Mouse (Mus musculus) limb, embryonic 14.5 days (tissue): ENCODE results near the gene Gm10061. TPM values are rescaled to one million over a fixed set of nuclear protein-coding genes. Genes with fewer than 3 reads are reported as not detected.
"Not testable (repeated sequence)": the region's sequence is repeated elsewhere in the genome, so short reads cannot be mapped to it uniquely, and the experiment has no call there.

Source experiments
- ATAC-seq: fragments of 200-750 bp; cut with Nextera tagmentation; 2 replicates; pipeline ENCODE4 v1.8.0; 2017; ENCODE audit warnings: low read depth, moderate number of reproducible peaks, moderate TSS enrichment; ENCODE audit not compliant: low FRiP score
- DNase-seq: peaks from one replicate; pipeline ENCODE4 v3.0.0-alpha.2; 2015; ENCODE audit warnings: low spot score
- H3K27ac ChIP-seq: fragments of 300-500 bp; sonication (generic); replicated peaks from 2 replicates; pipeline ENCODE4 v1.5.1; 2014; ENCODE audit warnings: low read depth, mild to moderate bottlenecking, low read length, moderate library complexity, mixed read lengths
- H3K27me3 ChIP-seq: fragments of 300-500 bp; sonication (generic); 2 replicates; pipeline ENCODE4 v1.6.1; 2014; ENCODE audit warnings: low read length, mixed read lengths; ENCODE audit not compliant: control insufficient read depth, insufficient read depth
- H3K36me3 ChIP-seq: fragments of 300-500 bp; sonication (generic); 2 replicates; pipeline ENCODE4 v1.6.1; 2014; ENCODE audit warnings: mild to moderate bottlenecking, low read length, moderate library complexity, mixed read lengths; ENCODE audit not compliant: control insufficient read depth, insufficient read depth
- H3K4me1 ChIP-seq: fragments of 300-500 bp; sonication (generic); 2 replicates; pipeline ENCODE4 v1.6.1; 2014; ENCODE audit warnings: antibody characterized with exemption, low read length, mixed read lengths; ENCODE audit not compliant: control insufficient read depth, insufficient read depth
- H3K4me2 ChIP-seq: fragments of 300-500 bp; sonication (generic); replicated peaks from 2 replicates; pipeline ENCODE4 v1.6.1; 2014; ENCODE audit warnings: low read depth, mild to moderate bottlenecking, low read length, moderate library complexity; ENCODE audit not compliant: severe bottlenecking
- H3K4me3 ChIP-seq: fragments of 300-500 bp; sonication (generic); replicated peaks from 2 replicates; pipeline ENCODE4 v1.5.1; 2014; ENCODE audit warnings: low read length
- H3K9ac ChIP-seq: fragments of 300-500 bp; sonication (generic); 2 replicates; pipeline ENCODE4 v1.6.1; 2014; ENCODE audit warnings: mild to moderate bottlenecking, low read depth, low read length, moderate library complexity; ENCODE audit not compliant: severe bottlenecking
- H3K9me3 ChIP-seq: fragments of 300-500 bp; sonication (generic); 2 replicates; pipeline ENCODE4 v1.6.1; 2016; ENCODE audit warnings: low read length; ENCODE audit not compliant: control insufficient read depth
- POLR2A ChIP-seq: fragments of 200-500 bp; IDR thresholded peaks from 2 replicates; pipeline ENCODE4 v1.8.0; 2012; ENCODE audit warnings: inconsistent platforms, mild to moderate bottlenecking, moderate library complexity, borderline replicate concordance; ENCODE audit not compliant: insufficient read depth, insufficient read length; ENCODE audit errors: extremely low read depth
- WGBS: fragments of 180-500 bp; shearing (Covaris S2); extraction: QIAGEN DNeasy Blood & Tissue Kit; methylation state at CpG from one replicate; pipeline ENCODE4 v1.1.7; 2014; 5-methylcytosine and 5-hydroxymethylcytosine counted together
- polyA plus RNA-seq, 2 experiments: library from polyadenylated mRNA; depleted of rRNA in 1 of 2; stranded (reverse) in 1 of 2; unstranded in 1 of 2; fragments of >200 nt; fragmentation: Nextera tagmentation in 1 of 2; extraction: Ambion mirVana in 1 of 2; gene quantifications; 2 replicates each; pipeline versions ENCODE4 v1.2.1 to v1.2.3; 2012 to 2014

Gene Gm10061
- not detected in 2 replicates for polyA plus RNA-seq (2012; rRNA removed)
- polyA plus RNA-seq (2014; fragmentation: Nextera tagmentation; extraction: Ambion mirVana): not detected in 2 replicates

DNA sequence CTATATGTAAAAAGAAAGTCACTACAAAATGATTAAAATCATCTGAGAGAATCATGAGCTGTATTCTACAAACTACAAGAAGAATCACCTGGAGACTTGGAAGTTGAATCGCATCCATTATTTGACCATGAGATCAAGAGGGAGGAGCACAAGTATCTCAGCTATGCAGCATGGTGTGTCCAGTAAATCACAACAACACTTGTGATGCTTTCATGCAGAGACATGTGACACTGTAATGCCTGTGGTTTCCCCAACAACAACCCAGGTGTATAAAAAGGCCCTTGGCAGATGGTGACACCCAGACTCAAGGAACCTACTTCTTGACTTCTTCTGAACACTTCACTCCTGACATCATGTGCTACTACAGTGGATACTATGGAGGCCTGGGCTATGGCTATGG is at the start of gene Gm10061:
Gene Gm10061, plus strand, starts transcription at position 301 of the 400 bp plus-strand sequence.
- 100% methylated on average over 1 of the region's 1 CpGs for WGBS
- no peak within 1 kb of the TSS for H3K9ac ChIP-seq
- H3K4me1 ChIP-seq: no peaks in the 10 kb centered on the region
- no peaks in the 10 kb centered on the region for H3K9me3 ChIP-seq
- TF ChIP-seq POLR2A: no peak
- H3K36me3 ChIP-seq: no peaks in the 10 kb centered on the region
- ATAC-seq (no peak), DNase-seq (no peak)
- H3K4me3 ChIP-seq: no peak within 1 kb of the TSS
- no peak within 1 kb of the TSS for H3K27ac ChIP-seq
- H3K27me3 ChIP-seq: no peaks in the 10 kb centered on the region
- no peak within 1 kb of the TSS for H3K4me2 ChIP-seq

DNA sequence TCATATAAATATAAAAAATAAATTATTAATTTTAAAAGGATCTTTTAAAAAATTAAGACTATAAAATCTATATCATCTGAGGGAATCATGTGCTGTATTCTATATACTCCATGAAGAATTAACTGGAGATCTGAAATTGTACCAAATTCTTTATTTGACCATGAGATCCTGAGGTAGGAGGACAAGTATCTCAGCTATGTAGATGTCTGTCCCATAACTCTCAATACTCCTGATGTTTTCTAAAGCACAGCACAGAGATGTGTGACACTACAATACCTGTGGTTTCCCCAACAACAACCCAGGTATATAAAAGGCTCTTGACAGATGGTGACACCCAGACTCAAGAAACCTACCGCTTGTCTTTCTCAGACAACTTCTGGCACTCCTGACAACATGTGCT is 10.3 kb upstream of the Gm10061 start, which contains the start of gene Gm6358:
Gene Gm6358, plus strand, starts transcription at position 301 of the 400 bp plus-strand sequence.
- Histone ChIP-seq H3K9me3 (no peaks in the 10 kb centered on the region), H3K9ac (no peak within 1 kb of the TSS), H3K27ac (no peak within 1 kb of the TSS), H3K4me2 (no peak within 1 kb of the TSS), H3K27me3 (no peaks in the 10 kb centered on the region), H3K4me1 (no peaks in the 10 kb centered on the region), H3K4me3 (no peak within 1 kb of the TSS), H3K36me3 (no peaks in the 10 kb centered on the region)
- no peak for DNase-seq
- no peak for ATAC-seq
- no peak for TF ChIP-seq POLR2A
- 100% methylated on average over 1 of the region's 1 CpGs for WGBS

DNA sequence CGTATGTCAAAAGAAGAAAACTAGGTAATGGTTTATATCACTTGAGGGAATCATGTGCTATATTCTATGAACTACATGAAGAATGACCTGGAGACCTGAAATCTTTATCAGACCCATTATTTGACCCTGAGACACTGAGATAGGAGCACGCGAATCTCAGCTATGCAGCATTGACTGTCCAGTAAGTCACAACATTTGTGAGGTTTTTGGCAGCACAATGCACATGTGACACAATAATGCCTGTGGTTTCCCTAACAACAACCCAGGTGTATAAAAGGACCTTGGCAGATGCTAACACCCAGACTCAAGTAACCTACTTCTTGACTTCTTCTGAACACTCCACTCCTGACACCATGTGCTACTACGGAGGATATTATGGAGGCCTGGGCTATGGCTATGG is 6.8 kb downstream of the Gm10061 start, which contains the start of gene Gm9789:
Gene Gm9789, plus strand, starts transcription at position 301 of the 400 bp plus-strand sequence.
- no peaks in the 10 kb centered on the region for H3K9me3 ChIP-seq
- no peak within 1 kb of the TSS for H3K27ac ChIP-seq
- H3K4me3 ChIP-seq: no peak within 1 kb of the TSS
- no peaks in the 10 kb centered on the region for H3K36me3 ChIP-seq
- H3K9ac ChIP-seq: no peak within 1 kb of the TSS
- no peak within 1 kb of the TSS for H3K4me2 ChIP-seq
- H3K27me3 ChIP-seq: no peaks in the 10 kb centered on the region
- no peak for DNase-seq
- no peak for ATAC-seq
- 89% methylated on average over 4 of the region's 4 CpGs for WGBS
- H3K4me1 ChIP-seq: no peaks in the 10 kb centered on the region
- no peak for TF ChIP-seq POLR2A

DNA sequence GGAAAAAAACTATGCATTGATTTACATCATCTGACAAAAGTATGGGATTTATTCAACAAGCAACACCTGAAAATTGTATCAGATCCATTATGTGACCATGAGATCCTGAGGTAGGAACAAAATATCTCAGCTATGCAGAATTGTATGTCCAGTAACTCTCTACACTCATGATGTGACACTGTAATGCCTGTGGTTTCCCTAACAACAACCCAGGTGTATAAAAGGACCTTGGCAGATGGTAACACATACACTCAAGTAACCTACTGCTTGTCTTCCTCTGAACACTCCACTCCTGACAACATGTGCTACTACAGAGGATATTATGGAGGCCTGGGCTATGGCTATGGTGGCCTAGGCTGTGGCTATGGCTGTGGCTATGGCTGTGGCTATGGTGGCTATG is 18.3 kb downstream of the Gm10061 start, which contains the start of gene Gm7735:
Gene Gm7735, plus strand, starts transcription at position 301 of the 400 bp plus-strand sequence.
- H3K36me3 ChIP-seq, H3K27ac ChIP-seq, DNase-seq, H3K27me3 ChIP-seq, H3K9ac ChIP-seq, ATAC-seq, H3K4me3 ChIP-seq, H3K9me3 ChIP-seq, H3K4me2 ChIP-seq, H3K4me1 ChIP-seq: not testable (repeated sequence)

DNA sequence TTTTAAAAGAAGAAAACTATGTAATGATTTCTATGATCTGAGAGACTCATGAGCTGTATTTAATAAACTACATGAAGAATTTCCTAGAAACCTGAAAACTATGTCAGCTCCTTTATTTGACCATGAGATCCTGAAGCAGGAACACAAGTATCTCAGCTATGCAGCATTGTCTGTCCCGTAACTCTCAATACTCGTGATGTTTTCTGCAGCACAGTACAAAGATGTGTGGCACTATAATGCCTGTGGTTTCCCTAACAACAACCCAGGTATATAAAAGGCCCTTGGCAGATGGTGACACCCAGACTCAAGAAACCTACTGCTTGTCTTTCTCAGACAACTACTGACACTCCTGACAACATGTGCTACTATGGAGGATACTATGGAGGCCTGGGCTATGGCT is 23.5 kb downstream of the Gm10061 start, which contains the start of gene 1110057P08Rik:
Gene 1110057P08Rik, plus strand, starts transcription at position 301 of the 400 bp plus-strand sequence.
- 61% methylated on average over 2 of the region's 2 CpGs for WGBS
- H3K36me3 ChIP-seq: no peaks in the 10 kb centered on the region
- no peak for DNase-seq

More for the DNA sequence above, 23.5 kb downstream of the Gm10061 start, which contains the start of gene 1110057P08Rik:
- Histone ChIP-seq H3K27ac (no peak within 1 kb of the TSS), H3K9ac (no peak within 1 kb of the TSS), H3K27me3 (no peaks in the 10 kb centered on the region), H3K9me3 (no peaks in the 10 kb centered on the region), H3K4me3 (no peak within 1 kb of the TSS), H3K4me1 (no peaks in the 10 kb centered on the region), H3K4me2 (no peak within 1 kb of the TSS)
- no peak for ATAC-seq
- TF ChIP-seq POLR2A: no peak
